Mouse (Mus musculus): ENCODE measurements at regions not wholly inside any gene's neighbourhood (a gene's known extent, or its start where the extent isn't known, plus 50 kb on each side); places are given as distances from the start of the nearest gene placed in this dataset.
A peak's percentile ranks its signal among the peaks of the same experiment; 100 is the strongest.

DNA sequence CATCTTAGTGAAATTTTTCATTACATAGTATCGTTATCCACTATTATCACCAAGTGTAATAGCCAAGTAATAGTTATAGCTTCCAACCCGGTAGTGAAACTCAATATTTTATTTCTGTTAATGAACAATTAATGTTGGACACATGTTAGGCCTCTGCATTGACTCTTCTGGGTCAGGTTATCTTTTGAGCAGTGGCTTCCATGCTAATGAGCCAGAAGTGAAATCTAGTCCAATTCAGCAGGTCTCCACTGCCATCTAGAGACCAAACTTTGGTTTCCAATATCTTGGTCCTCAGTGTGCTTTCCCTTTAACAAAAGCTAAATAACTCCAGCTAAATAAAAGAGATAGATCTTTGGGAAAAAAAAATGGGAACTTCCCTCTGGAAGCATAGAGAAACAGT lies 258.9 kb upstream of the Aldoart1 start:
- DNase-seq (ENCODE audit: extremely low spot score in 1 of 2, low spot score in 1 of 2), result peak in 1 of 2 experiments; percentile 43
